Mouse (Mus musculus) neural tube, embryonic 10.5 days (tissue): ENCODE results near the gene Tex261.

Experiments used
- DNase-seq: peaks from one replicate; pipeline ENCODE4 v3.0.0-alpha.2; 2017; ENCODE audit warnings: low spot score; ENCODE audit errors: extremely low spot score

Gene Tex261

GRCm38 (mm10) chr6:83762344-83762743 lies 13.3 kb downstream of the Tex261 start, which contains the start of gene Ankrd53:
Ankrd53 (plus strand) TSS chr6:83762644.
- DNase-seq = no peak

- DNase-seq = no peak
Measured at GRCm38 (mm10) chr6:83756051-83756450, 19.6 kb downstream of the Tex261 start.

- DNase-seq = peak; percentile 77
Measured at GRCm38 (mm10) chr6:83750171-83750684, 25.4 kb downstream of the Tex261 start.

- DNase-seq = no peak
Measured at GRCm38 (mm10) chr6:83749286-83749685, 26.3 kb downstream of the Tex261 start.

GRCm38 (mm10) chr6:83745466-83745865 lies 30.1 kb downstream of the Tex261 start:
- no peak for DNase-seq

GRCm38 (mm10) chr6:83744557-83744956 lies 31.1 kb downstream of the Tex261 start:
- no peak for DNase-seq

- no peak for DNase-seq
Measured at GRCm38 (mm10) chr6:83744126-83744525, 31.5 kb downstream of the Tex261 start.

GRCm38 (mm10) chr6:83743212-83743611 lies 32.4 kb downstream of the Tex261 start:
- no peak for DNase-seq

GRCm38 (mm10) chr6:83742761-83743160 lies 32.9 kb downstream of the Tex261 start, which contains the start of gene Atp6v1b1:
Atp6v1b1 (plus strand) TSS chr6:83742990.
- DNase-seq = no peak

GRCm38 (mm10) chr6:83738596-83738995 lies 37.0 kb downstream of the Tex261 start:
- DNase-seq = no peak

GRCm38 (mm10) chr6:83737311-83737710 lies 38.3 kb downstream of the Tex261 start:
- DNase-seq = no peak

- peak; percentile 71 for DNase-seq
Measured at GRCm38 (mm10) chr6:83731128-83731527, 44.5 kb downstream of the Tex261 start.

GRCm38 (mm10) chr6:83729350-83729970 lies 46.2 kb downstream of the Tex261 start:
- no peak for DNase-seq

GRCm38 (mm10) chr6:83728488-83728887 lies 47.1 kb downstream of the Tex261 start:
- DNase-seq = peak; percentile 46

GRCm38 (mm10) chr6:83727178-83727577 lies 48.4 kb downstream of the Tex261 start:
- DNase-seq = no peak

- DNase-seq = no peak
Measured at GRCm38 (mm10) chr6:83722526-83722925, 53.1 kb downstream of the Tex261 start.
